Mouse (Mus musculus): ENCODE results near the gene Ucp3. TPM values are rescaled to one million over a fixed set of nuclear protein-coding genes. Genes with fewer than 3 reads are reported as not detected.

The Ucp3 gene
- polyA plus RNA-seq, 1 experiment: 3.8 TPM

GRCm38 (mm10) chr7:100497402-100497801, 24.6 kb downstream of the Ucp3 start:
- DNase-seq (ENCODE audit: extremely low spot score in 1 of 2, low spot score in 1 of 2): no peak

GRCm38 (mm10) chr7:100497982-100498381, 25.2 kb downstream of the Ucp3 start:
- no peak for DNase-seq (ENCODE audit: extremely low spot score in 1 of 2, low spot score in 1 of 2)

GRCm38 (mm10) chr7:100499465-100499864, 26.7 kb downstream of the Ucp3 start:
- no peak for DNase-seq (ENCODE audit: extremely low spot score in 1 of 2, low spot score in 1 of 2)

GRCm38 (mm10) chr7:100500276-100500977, 27.6 kb downstream of the Ucp3 start:
- no peak for DNase-seq (ENCODE audit: extremely low spot score in 1 of 2, low spot score in 1 of 2)

GRCm38 (mm10) chr7:100501027-100501843, 28.4 kb downstream of the Ucp3 start:
- no peak for DNase-seq (ENCODE audit: extremely low spot score in 1 of 2, low spot score in 1 of 2)

- DNase-seq (ENCODE audit: extremely low spot score in 1 of 2, low spot score in 1 of 2): no peak
Observed at GRCm38 (mm10) chr7:100501844-100502373, 29.1 kb downstream of the Ucp3 start.

GRCm38 (mm10) chr7:100502374-100502922, 29.7 kb downstream of the Ucp3 start:
- DNase-seq (ENCODE audit: extremely low spot score in 1 of 2, low spot score in 1 of 2): no peak

- DNase-seq (ENCODE audit: extremely low spot score in 1 of 2, low spot score in 1 of 2): no peak
Observed at GRCm38 (mm10) chr7:100503076-100503475, 30.3 kb downstream of the Ucp3 start.

- DNase-seq (ENCODE audit: extremely low spot score in 1 of 2, low spot score in 1 of 2): no peak
Observed at GRCm38 (mm10) chr7:100504740-100505487, 32.1 kb downstream of the Ucp3 start.

- no peak for DNase-seq (ENCODE audit: extremely low spot score in 1 of 2, low spot score in 1 of 2)
Observed at GRCm38 (mm10) chr7:100506494-100506893, 33.7 kb downstream of the Ucp3 start.

GRCm38 (mm10) chr7:100508670-100509069, 35.9 kb downstream of the Ucp3 start:
- no peak for DNase-seq (ENCODE audit: extremely low spot score in 1 of 2, low spot score in 1 of 2)

GRCm38 (mm10) chr7:100511602-100512001, 38.8 kb downstream of the Ucp3 start:
- DNase-seq (ENCODE audit: extremely low spot score in 1 of 2, low spot score in 1 of 2): no peak

GRCm38 (mm10) chr7:100514573-100514972, 41.8 kb downstream of the Ucp3 start, which contains the start of gene Dnajb13:
Gene Dnajb13 (minus strand): TSS chr7:100514960.
- no peak for DNase-seq (ENCODE audit: extremely low spot score in 1 of 2, low spot score in 1 of 2)

GRCm38 (mm10) chr7:100520204-100520603, 47.4 kb downstream of the Ucp3 start:
- no peak for DNase-seq (ENCODE audit: extremely low spot score in 1 of 2, low spot score in 1 of 2)

- DNase-seq (ENCODE audit: extremely low spot score in 1 of 2, low spot score in 1 of 2): peak; percentile 38 to 90
Observed at GRCm38 (mm10) chr7:100520663-100521285, 48.0 kb downstream of the Ucp3 start.

GRCm38 (mm10) chr7:100522222-100522621, 49.4 kb downstream of the Ucp3 start:
- DNase-seq (ENCODE audit: extremely low spot score in 1 of 2, low spot score in 1 of 2): no peak

- no peak for DNase-seq (ENCODE audit: extremely low spot score in 1 of 2, low spot score in 1 of 2)
Observed at GRCm38 (mm10) chr7:100524669-100525068, 51.9 kb downstream of the Ucp3 start.

- DNase-seq (ENCODE audit: extremely low spot score in 1 of 2, low spot score in 1 of 2): no peak
Observed at GRCm38 (mm10) chr7:100530766-100531165, 58.0 kb downstream of the Ucp3 start.

GRCm38 (mm10) chr7:100533503-100533902, 60.7 kb downstream of the Ucp3 start:
- DNase-seq (ENCODE audit: extremely low spot score in 1 of 2, low spot score in 1 of 2): no peak

- no peak for DNase-seq (ENCODE audit: extremely low spot score in 1 of 2, low spot score in 1 of 2)
Observed at GRCm38 (mm10) chr7:100534216-100534615, 61.4 kb downstream of the Ucp3 start.
